Mouse (Mus musculus) bone marrow macrophage, adult 2 months (primary cell): ENCODE data around the gene Nfix.

ENCODE experiments used
- CTCF ChIP-seq: IDR thresholded peaks from 2 replicates; pipeline ENCODE4 v1.5.1; 2012; ENCODE audit warnings: low read depth, mild to moderate bottlenecking, low read length, moderate library complexity
- POLR2A ChIP-seq: IDR thresholded peaks from 2 replicates; pipeline ENCODE4 v1.6.1; 2012; ENCODE audit warnings: mild to moderate bottlenecking, low read depth, low read length, borderline replicate concordance

DNA sequence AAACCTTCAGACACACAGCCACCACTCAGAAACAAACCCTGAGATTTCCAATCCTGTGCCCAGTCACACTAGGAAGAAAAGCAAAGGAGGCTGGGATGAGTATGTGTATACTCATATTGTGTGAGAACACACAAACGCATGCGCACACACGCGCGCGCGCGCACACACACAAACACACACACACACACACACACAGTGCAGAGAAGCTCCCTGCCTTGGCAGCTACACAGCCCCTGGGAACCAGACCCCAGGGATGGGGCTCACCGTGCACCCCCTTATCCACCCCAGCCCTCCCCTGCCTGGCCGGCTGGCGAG is 14.1 kb upstream of the Nfix start:
- TF ChIP-seq POLR2A (no peak), CTCF (no peak)
